Mouse (Mus musculus): Measurements from ENCODE around the gene Gp5.

Gene Gp5

GRCm38 (mm10) chr16:30280676-30281297 lies 29.8 kb downstream of the Gp5 start:
- no peak for DNase-seq (ENCODE audit: extremely low spot score, low spot score)

- no peak for DNase-seq (ENCODE audit: extremely low spot score, low spot score)
Measured at GRCm38 (mm10) chr16:30278406-30278805, 32.2 kb downstream of the Gp5 start.

- no peak for DNase-seq (ENCODE audit: extremely low spot score, low spot score)
Measured at GRCm38 (mm10) chr16:30275558-30276340, 34.8 kb downstream of the Gp5 start.

- no peak for DNase-seq (ENCODE audit: extremely low spot score, low spot score)
Measured at GRCm38 (mm10) chr16:30273065-30273464, 37.5 kb downstream of the Gp5 start.

GRCm38 (mm10) chr16:30271941-30272595 lies 38.5 kb downstream of the Gp5 start:
- no peak for DNase-seq (ENCODE audit: extremely low spot score, low spot score)

- no peak for DNase-seq (ENCODE audit: extremely low spot score, low spot score)
Measured at GRCm38 (mm10) chr16:30271223-30271761, 39.3 kb downstream of the Gp5 start.

GRCm38 (mm10) chr16:30267359-30267758 lies 43.2 kb downstream of the Gp5 start, which contains the start of gene Cpn2:
Cpn2 (minus strand) TSS chr16:30267499.
- DNase-seq (ENCODE audit: extremely low spot score, low spot score): no peak

GRCm38 (mm10) chr16:30266561-30266960 lies 44.0 kb downstream of the Gp5 start:
- no peak for DNase-seq (ENCODE audit: extremely low spot score, low spot score)

- no peak for DNase-seq (ENCODE audit: extremely low spot score, low spot score)
Measured at GRCm38 (mm10) chr16:30265611-30266010, 45.0 kb downstream of the Gp5 start.

GRCm38 (mm10) chr16:30263156-30263555 lies 47.4 kb downstream of the Gp5 start:
- DNase-seq (ENCODE audit: extremely low spot score, low spot score): no peak

- DNase-seq (ENCODE audit: extremely low spot score, low spot score): peak; percentile 72
Measured at GRCm38 (mm10) chr16:30262664-30263063, 47.9 kb downstream of the Gp5 start.

GRCm38 (mm10) chr16:30262157-30262556 lies 48.4 kb downstream of the Gp5 start:
- DNase-seq (ENCODE audit: extremely low spot score, low spot score): no peak

GRCm38 (mm10) chr16:30261341-30261740 lies 49.2 kb downstream of the Gp5 start:
- no peak for DNase-seq (ENCODE audit: extremely low spot score, low spot score)

- no peak for DNase-seq (ENCODE audit: extremely low spot score, low spot score)
Measured at GRCm38 (mm10) chr16:30260012-30260635, 50.5 kb downstream of the Gp5 start.

- no peak for DNase-seq (ENCODE audit: extremely low spot score, low spot score)
Measured at GRCm38 (mm10) chr16:30259444-30259843, 51.1 kb downstream of the Gp5 start.

- no peak for DNase-seq (ENCODE audit: extremely low spot score, low spot score)
Measured at GRCm38 (mm10) chr16:30258441-30258840, 52.1 kb downstream of the Gp5 start.

- no peak for DNase-seq (ENCODE audit: extremely low spot score, low spot score)
Measured at GRCm38 (mm10) chr16:30257718-30258117, 52.9 kb downstream of the Gp5 start.
